Mouse (Mus musculus): ENCODE measurements around the gene Cd2bp2. TPM values are rescaled to one million over a fixed set of nuclear protein-coding genes. Genes with fewer than 3 reads are reported as not detected.

The Cd2bp2 gene
- polyA plus RNA-seq, 1 experiment from 2014 or later = 88.0 TPM

DNA sequence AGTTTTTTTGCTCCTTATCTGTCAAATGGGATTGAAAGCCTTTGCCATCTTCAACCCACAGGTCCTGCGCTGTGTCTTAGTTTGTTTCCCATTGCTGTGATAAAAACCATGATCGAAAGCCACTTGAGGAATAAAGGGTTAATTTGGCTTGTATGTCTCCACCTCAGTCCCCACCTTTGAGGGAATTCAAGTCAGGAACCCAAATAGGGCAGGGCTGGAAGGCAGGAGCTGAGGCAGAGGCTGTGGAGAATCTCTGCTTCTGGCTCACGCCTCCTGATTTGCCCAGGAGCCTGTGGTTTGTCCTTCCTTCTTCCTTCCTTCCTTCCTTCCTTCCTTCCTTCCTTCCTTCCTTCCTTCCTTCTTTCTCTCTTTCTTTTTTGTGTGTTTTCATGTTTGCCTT is 27.3 kb upstream of the Cd2bp2 start:
- Histone ChIP-seq H3K36me3 (ENCODE audit: control insufficient read depth, insufficient read depth, low read length) (0 out of 2 replicates have a peak, but pooled peaks cover 2% of the 10 kb centered on the region), H3K4me1 (ENCODE audit: control insufficient read depth, insufficient read depth, low read length) (no peaks in the 10 kb centered on the region), H3K9me3 (ENCODE audit: control insufficient read depth, low read length) (no peaks in the 10 kb centered on the region), H3K4me3 (ENCODE audit: low read depth, low read length) (no peak overlapping the region), H3K27ac (ENCODE audit: low read depth, low read length) (no peak overlapping the region), H3K9ac (ENCODE audit: low read length) (no peak overlapping the region), H3K27me3 (ENCODE audit: control insufficient read depth, insufficient read depth, low read length) (no peaks in the 10 kb centered on the region), H3K4me2 (no peak overlapping the region)
- 86% methylated on average over 3 of the region's 3 CpGs for WGBS
- ATAC-seq (ENCODE audit: low FRiP score) (no peak), DNase-seq (ENCODE audit: low spot score, missing footprints) (no peak)

DNA sequence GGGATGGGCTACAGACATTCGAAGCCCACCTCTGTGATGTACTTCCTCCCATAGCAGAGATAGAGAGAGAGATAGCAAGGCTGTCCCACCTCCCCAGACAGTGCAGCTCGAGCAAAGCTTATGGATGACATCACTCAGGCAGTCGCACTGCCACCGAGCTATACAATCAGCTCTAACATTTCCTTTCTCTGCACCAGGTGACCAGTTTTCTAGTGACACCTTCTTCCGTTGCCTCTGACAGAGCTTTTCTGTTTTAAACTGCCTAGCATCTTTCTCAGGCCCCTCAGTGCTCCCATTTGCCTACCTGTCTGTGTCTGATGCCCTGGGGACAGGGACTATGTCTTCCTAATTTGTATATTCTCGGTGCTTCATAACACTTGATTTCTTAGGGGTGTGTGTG is 24.6 kb upstream of the Cd2bp2 start:
- H3K4me3 ChIP-seq (ENCODE audit: low read depth, low read length) = no peak overlapping the region
- 83% methylated on average over 6 of the region's 6 CpGs for whole genome bisulfite sequencing
- H3K36me3 ChIP-seq (ENCODE audit: control insufficient read depth, insufficient read depth, low read length) = no peaks in the 10 kb centered on the region
- no peak overlapping the region for H3K27ac ChIP-seq (ENCODE audit: low read depth, low read length)
- ATAC-seq (ENCODE audit: low FRiP score) = no peak
- no peaks in the 10 kb centered on the region for H3K27me3 ChIP-seq (ENCODE audit: control insufficient read depth, insufficient read depth, low read length)
- no peak overlapping the region for H3K9ac ChIP-seq (ENCODE audit: low read length)
- H3K4me1 ChIP-seq (ENCODE audit: control insufficient read depth, insufficient read depth, low read length) = no peaks in the 10 kb centered on the region; the same call in 1 of the 2 replicates
- no peaks in the 10 kb centered on the region for H3K9me3 ChIP-seq (ENCODE audit: control insufficient read depth, low read length)
- H3K4me2 ChIP-seq = no peak overlapping the region
- no peak for DNase-seq (ENCODE audit: low spot score, missing footprints)

DNA sequence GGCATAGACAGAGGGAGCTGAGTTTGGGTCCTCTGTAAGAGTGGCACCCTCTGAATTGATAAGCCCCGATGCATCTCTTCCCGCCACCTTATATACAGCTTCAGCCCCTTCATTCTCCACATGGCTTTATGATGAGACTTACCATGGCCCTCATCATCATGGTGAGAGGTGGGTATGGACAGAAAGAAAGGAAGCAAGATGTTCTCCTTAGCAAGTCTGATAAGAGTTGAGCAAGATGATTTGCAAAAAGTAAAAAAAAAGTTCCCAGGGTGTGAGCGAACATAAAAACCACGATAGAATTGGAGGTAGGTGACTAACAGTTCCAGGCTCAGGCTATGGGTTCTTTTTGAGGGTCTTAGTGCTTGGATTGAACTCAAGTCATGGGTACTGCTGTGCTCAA is 22.8 kb upstream of the Cd2bp2 start:
- H3K27me3 ChIP-seq (ENCODE audit: control insufficient read depth, insufficient read depth, low read length) = peaks cover 13% of the 10 kb centered on the region; the same call in 1 of the 2 replicates
- no peak overlapping the region for H3K4me3 ChIP-seq (ENCODE audit: low read depth, low read length)
- no peaks in the 10 kb centered on the region for H3K36me3 ChIP-seq (ENCODE audit: control insufficient read depth, insufficient read depth, low read length)
- ATAC-seq (ENCODE audit: low FRiP score) (no peak), DNase-seq (ENCODE audit: low spot score, missing footprints) (no peak)
- peaks cover 4% of the 10 kb centered on the region; the same call in 1 of the 2 replicates for H3K4me1 ChIP-seq (ENCODE audit: control insufficient read depth, insufficient read depth, low read length)
- no peak overlapping the region for H3K4me2 ChIP-seq
- H3K27ac ChIP-seq (ENCODE audit: low read depth, low read length) = no peak overlapping the region
- 94% methylated on average over 4 of the region's 4 CpGs for WGBS
- no peak overlapping the region for H3K9ac ChIP-seq (ENCODE audit: low read length)
- no peaks in the 10 kb centered on the region for H3K9me3 ChIP-seq (ENCODE audit: control insufficient read depth, low read length)

DNA sequence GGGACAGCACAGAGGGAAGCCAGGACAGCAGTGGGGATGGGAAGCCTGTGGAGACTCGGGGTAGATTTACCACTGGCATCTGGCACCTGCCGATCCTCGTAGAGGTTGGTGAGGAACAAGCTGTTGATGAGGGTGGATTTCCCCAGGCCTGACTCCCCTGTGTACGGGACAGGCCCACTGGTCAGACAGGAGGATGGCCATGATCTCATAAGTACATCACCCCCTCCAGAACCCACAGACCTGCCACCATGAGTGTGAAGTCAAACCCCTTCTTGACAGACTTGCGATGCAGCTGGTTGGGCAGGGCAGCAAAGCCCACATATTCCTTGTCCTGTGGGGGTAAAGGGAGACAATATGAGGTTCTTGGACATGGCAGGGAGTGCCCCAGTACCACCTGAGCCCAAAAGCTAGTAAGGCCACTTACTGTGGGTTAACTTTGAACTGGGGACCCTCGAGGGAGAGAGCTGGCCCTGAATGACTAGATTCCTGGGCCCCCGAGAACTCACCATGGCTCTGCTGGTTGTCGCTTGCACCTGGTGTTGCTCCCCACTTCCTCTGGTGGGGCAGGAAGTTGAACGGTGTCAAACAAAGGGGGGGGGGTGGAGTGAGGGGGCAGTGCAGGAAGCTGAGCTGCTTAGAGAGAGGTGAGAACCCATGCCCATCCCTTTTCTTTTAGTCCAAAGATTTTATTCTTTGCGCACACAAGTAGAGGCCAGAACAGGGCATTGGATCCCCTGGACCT is 22.2 kb upstream of the Cd2bp2 start:
- H3K9me3 ChIP-seq (ENCODE audit: control insufficient read depth, low read length) = no peaks in the 10 kb centered on the region
- 84% methylated on average over 10 of the region's 10 CpGs for WGBS

DNA sequence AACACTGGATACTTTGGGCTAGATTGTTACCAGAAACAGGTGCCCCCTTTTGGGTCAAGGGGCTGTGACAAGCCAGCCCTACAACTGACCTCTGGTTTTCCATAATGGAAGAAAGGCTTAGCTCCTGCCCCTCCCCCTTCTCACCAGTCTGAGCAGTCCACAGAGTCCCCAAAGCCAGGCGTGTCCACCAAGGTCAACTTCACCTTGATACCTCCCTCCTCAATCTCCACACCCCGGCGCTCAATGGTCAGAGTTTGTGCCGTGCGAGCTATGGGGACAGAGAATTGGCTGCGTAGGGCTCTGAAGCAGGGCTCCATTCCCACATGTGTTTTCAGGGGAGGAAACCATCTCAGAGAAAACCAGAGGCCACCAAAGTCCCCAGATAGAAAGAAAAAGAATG is 21.6 kb upstream of the Cd2bp2 start:
- Histone ChIP-seq H3K4me1 (ENCODE audit: control insufficient read depth, insufficient read depth, low read length) (peaks cover 4% of the 10 kb centered on the region; the same call in 1 of the 2 replicates), H3K4me3 (ENCODE audit: low read depth, low read length) (no peak overlapping the region), H3K9ac (ENCODE audit: low read length) (no peak overlapping the region), H3K9me3 (ENCODE audit: control insufficient read depth, low read length) (no peaks in the 10 kb centered on the region), H3K27ac (ENCODE audit: low read depth, low read length) (no peak overlapping the region), H3K27me3 (ENCODE audit: control insufficient read depth, insufficient read depth, low read length) (peaks cover 14% of the 10 kb centered on the region; the same call in 1 of the 2 replicates), H3K36me3 (ENCODE audit: control insufficient read depth, insufficient read depth, low read length) (no peaks in the 10 kb centered on the region), H3K4me2 (no peak overlapping the region)
- DNase-seq (ENCODE audit: low spot score, missing footprints) (no peak), ATAC-seq (ENCODE audit: low FRiP score) (no peak)
- 89% methylated on average over 6 of the region's 6 CpGs for WGBS

More for the DNA sequence above, 22.2 kb upstream of the Cd2bp2 start:
- Histone ChIP-seq H3K9ac (ENCODE audit: low read length) (no peak overlapping the region), H3K27me3 (ENCODE audit: control insufficient read depth, insufficient read depth, low read length) (peaks cover 14% of the 10 kb centered on the region; the same call in 1 of the 2 replicates), H3K4me1 (ENCODE audit: control insufficient read depth, insufficient read depth, low read length) (peaks cover 4% of the 10 kb centered on the region; the same call in 1 of the 2 replicates), H3K4me2 (no peak overlapping the region), H3K27ac (ENCODE audit: low read depth, low read length) (no peak overlapping the region), H3K36me3 (ENCODE audit: control insufficient read depth, insufficient read depth, low read length) (no peaks in the 10 kb centered on the region), H3K4me3 (ENCODE audit: low read depth, low read length) (no peak overlapping the region)
- peak; percentile 54 for DNase-seq (ENCODE audit: low spot score, missing footprints)
- no peak for ATAC-seq (ENCODE audit: low FRiP score)

DNA sequence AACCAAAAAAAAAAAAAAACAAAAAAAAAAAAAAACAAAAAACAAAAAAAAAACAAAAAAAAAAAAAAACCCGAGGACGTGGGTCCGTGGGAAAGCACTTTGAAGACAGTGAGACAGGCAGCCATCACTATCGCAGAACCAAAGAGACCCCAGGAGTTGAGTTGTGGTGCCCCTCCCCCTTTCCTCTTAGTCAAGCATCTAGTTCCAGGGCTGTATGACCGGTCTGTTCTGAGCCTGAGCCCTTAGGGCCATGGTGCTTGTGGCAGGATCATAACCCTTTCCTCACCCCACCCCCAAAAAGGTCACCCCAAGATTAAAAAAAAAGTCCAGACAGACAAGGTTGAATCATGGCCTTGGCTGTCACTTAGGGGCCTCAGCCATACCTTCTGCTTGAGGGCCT is 20.5 kb upstream of the Cd2bp2 start:
- 84% methylated on average over 5 of the region's 5 CpGs for WGBS
- ATAC-seq (ENCODE audit: low FRiP score) (no peak), DNase-seq (ENCODE audit: low spot score, missing footprints) (no peak)

DNA sequence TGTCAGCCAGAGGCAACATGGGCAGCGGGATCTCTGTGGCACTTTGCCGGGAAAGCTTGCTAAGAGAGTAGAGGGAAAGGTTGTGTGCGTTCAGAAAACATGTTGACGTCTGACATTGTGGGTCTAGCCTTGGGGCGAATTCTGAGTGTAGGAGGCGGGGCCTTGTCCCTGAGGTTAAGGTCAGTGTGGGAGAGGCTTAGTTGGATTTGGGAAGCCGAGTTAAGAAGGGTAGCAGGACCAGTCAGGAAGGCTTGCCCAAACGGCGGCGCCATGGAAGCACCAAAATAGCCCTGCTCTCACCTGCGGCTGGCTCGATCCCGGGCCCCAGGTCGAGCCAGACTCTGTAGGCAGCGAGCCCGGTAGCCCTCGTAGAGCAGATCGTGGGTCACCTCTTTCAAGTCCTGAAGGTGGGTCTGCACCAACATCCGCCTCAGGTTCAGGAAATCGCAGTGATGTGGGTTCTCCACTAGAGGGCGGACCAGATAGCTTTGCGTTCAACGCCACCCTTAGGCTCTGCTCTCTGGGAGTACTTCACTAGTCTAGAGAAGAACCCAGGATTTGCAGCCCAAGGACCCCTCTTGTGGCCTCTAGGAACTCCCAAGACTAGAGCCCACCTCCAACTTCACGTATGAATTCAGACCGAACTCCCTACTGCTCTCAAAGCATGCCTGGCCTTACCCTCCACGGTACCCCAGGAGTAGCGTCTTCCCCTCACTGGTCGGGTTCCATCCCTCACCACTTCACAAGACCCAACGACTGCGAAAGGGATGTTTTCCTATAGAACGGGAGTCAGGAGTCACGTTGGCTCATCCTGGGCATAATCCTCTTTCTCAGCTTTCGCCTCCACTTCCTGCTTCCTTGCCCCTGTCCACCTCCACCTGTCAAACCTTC is 19.4 kb upstream of the Cd2bp2 start:
- Histone ChIP-seq H3K27me3 (ENCODE audit: control insufficient read depth, insufficient read depth, low read length) (peaks cover 14% of the 10 kb centered on the region; the same call in 1 of the 2 replicates), H3K36me3 (ENCODE audit: control insufficient read depth, insufficient read depth, low read length) (no peaks in the 10 kb centered on the region), H3K27ac (ENCODE audit: low read depth, low read length) (no peak overlapping the region), H3K4me2 (peak overlapping the region; percentile 26), H3K4me1 (ENCODE audit: control insufficient read depth, insufficient read depth, low read length) (peaks cover 4% of the 10 kb centered on the region; the same call in 1 of the 2 replicates), H3K4me3 (ENCODE audit: low read depth, low read length) (0 out of 2 replicates have a peak overlapping the region, but pooled peaks have one; percentile 13), H3K9ac (ENCODE audit: low read length) (peak overlapping the region; percentile 36), H3K9me3 (ENCODE audit: control insufficient read depth, low read length) (no peaks in the 10 kb centered on the region)
- ATAC-seq (ENCODE audit: low FRiP score) = peak; percentile 16; the same call in 1 of the 2 replicates
- 25% methylated on average over 33 of the region's 33 CpGs for WGBS
- peak; percentile 94 for DNase-seq (ENCODE audit: low spot score, missing footprints)

More for the DNA sequence above, 20.5 kb upstream of the Cd2bp2 start:
- no peak overlapping the region for H3K27ac ChIP-seq (ENCODE audit: low read depth, low read length)
- no peaks in the 10 kb centered on the region for H3K9me3 ChIP-seq (ENCODE audit: control insufficient read depth, low read length)
- no peaks in the 10 kb centered on the region for H3K36me3 ChIP-seq (ENCODE audit: control insufficient read depth, insufficient read depth, low read length)
- H3K27me3 ChIP-seq (ENCODE audit: control insufficient read depth, insufficient read depth, low read length) = peaks cover 14% of the 10 kb centered on the region; the same call in 1 of the 2 replicates
- no peak overlapping the region for H3K4me2 ChIP-seq
- H3K4me1 ChIP-seq (ENCODE audit: control insufficient read depth, insufficient read depth, low read length) = peaks cover 4% of the 10 kb centered on the region; the same call in 1 of the 2 replicates
- no peak overlapping the region for H3K9ac ChIP-seq (ENCODE audit: low read length)
- no peak overlapping the region for H3K4me3 ChIP-seq (ENCODE audit: low read depth, low read length)

DNA sequence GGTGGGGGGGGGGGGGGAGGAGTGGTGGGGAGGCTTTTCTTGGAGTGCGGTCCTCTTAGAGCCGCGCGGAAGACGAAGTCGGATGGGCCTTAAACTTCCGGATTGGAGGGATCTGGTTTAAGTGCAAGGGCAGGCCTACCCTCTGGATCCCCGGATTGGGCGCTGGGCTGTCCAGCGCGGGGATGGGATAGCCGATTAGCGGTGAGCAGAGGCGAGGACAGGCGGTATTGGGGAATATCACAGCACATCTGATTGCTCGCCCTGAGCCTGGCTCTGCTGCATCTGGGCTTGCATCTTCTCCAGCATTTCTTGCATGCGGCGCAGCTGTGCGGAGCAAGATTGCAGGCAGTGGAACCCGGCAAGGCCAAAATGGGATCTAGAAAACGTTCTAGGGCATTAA is 18.7 kb upstream of the Cd2bp2 start:
- WGBS = 37% methylated on average over 21 of the region's 21 CpGs
- peak overlapping the region; percentile 26 for H3K4me2 ChIP-seq
- H3K27me3 ChIP-seq (ENCODE audit: control insufficient read depth, insufficient read depth, low read length) = peaks cover 14% of the 10 kb centered on the region; the same call in 1 of the 2 replicates
- no peak for DNase-seq (ENCODE audit: low spot score, missing footprints)
- H3K9me3 ChIP-seq (ENCODE audit: control insufficient read depth, low read length) = no peaks in the 10 kb centered on the region
- no peak for ATAC-seq (ENCODE audit: low FRiP score)
- H3K4me3 ChIP-seq (ENCODE audit: low read depth, low read length) = no peak overlapping the region
- 0 out of 2 replicates have a peak overlapping the region, but pooled peaks have one; percentile 11 for H3K9ac ChIP-seq (ENCODE audit: low read length)
- H3K36me3 ChIP-seq (ENCODE audit: control insufficient read depth, insufficient read depth, low read length) = no peaks in the 10 kb centered on the region
- no peak overlapping the region for H3K27ac ChIP-seq (ENCODE audit: low read depth, low read length)
- H3K4me1 ChIP-seq (ENCODE audit: control insufficient read depth, insufficient read depth, low read length) = peaks cover 4% of the 10 kb centered on the region; the same call in 1 of the 2 replicates

Measured in midbrain, embryonic 11.5 days (tissue).